Mouse (Mus musculus) hindbrain, embryonic 16.5 days (tissue): ENCODE measurements around the gene Brd7. TPM values are rescaled to one million over a fixed set of nuclear protein-coding genes. Genes with fewer than 3 reads are reported as not detected.

Experiments
- ATAC-seq: fragments of 200-750 bp; cut with Nextera tagmentation; 2 replicates; pipeline ENCODE4 v1.8.0; 2017; ENCODE audit warnings: moderate TSS enrichment, moderate library complexity
- H3K27ac ChIP-seq: fragments of 300-500 bp; sonication (generic); 2 replicates; pipeline ENCODE4 v1.5.1; 2014; ENCODE audit warnings: low read depth, mild to moderate bottlenecking, control low read depth, low read length, moderate library complexity
- H3K27me3 ChIP-seq: fragments of 300-500 bp; sonication (generic); replicated peaks from 2 replicates; pipeline ENCODE4 v1.6.1; 2014; ENCODE audit warnings: low read length; ENCODE audit not compliant: control insufficient read depth, insufficient read depth
- H3K36me3 ChIP-seq: fragments of 300-500 bp; sonication (generic); 2 replicates; pipeline ENCODE4 v1.6.1; 2014; ENCODE audit warnings: mild to moderate bottlenecking, low read length, moderate library complexity, mixed read lengths; ENCODE audit not compliant: control insufficient read depth, insufficient read depth
- H3K4me1 ChIP-seq: fragments of 300-500 bp; sonication (generic); 2 replicates; pipeline ENCODE4 v1.6.1; 2014; ENCODE audit warnings: low read depth, low read length; ENCODE audit not compliant: control insufficient read depth, insufficient read depth
- H3K4me2 ChIP-seq: fragments of 300-500 bp; sonication (generic); 2 replicates; pipeline ENCODE4 v1.6.1; 2014; ENCODE audit warnings: mild to moderate bottlenecking, low read length, control low read depth, moderate library complexity
- H3K4me3 ChIP-seq: fragments of 300-500 bp; sonication (generic); 2 replicates; pipeline ENCODE4 v1.5.1; 2014; ENCODE audit warnings: mild to moderate bottlenecking, low read length, control low read depth, moderate library complexity
- H3K9ac ChIP-seq: fragments of 300-500 bp; sonication (generic); 2 replicates; pipeline ENCODE4 v1.6.1; 2014; ENCODE audit warnings: low read depth, mild to moderate bottlenecking, control low read depth, low read length, moderate library complexity
- H3K9me3 ChIP-seq: fragments of 300-500 bp; sonication (generic); 2 replicates; pipeline ENCODE4 v1.6.1; 2014; ENCODE audit warnings: mild to moderate bottlenecking, low read length, moderate library complexity; ENCODE audit not compliant: control insufficient read depth
- WGBS: fragments of 180-500 bp; shearing (Covaris S2); extraction: QIAGEN DNeasy Blood & Tissue Kit; methylation state at CpG from one replicate; pipeline ENCODE4 v1.1.7; 2014; 5-methylcytosine and 5-hydroxymethylcytosine counted together
- polyA plus RNA-seq: library from polyadenylated mRNA; unstranded; fragments of >200 nt; fragmentation: Nextera tagmentation; extraction: Ambion mirVana; gene quantifications from 2 replicates; pipeline ENCODE4 v1.2.1, GENCODE M21; 2015

The Brd7 gene
- polyA plus RNA-seq, 1 experiment from 2014 or later = 37.6 TPM

GRCm38 (mm10) chr8:88284738-88285137, 77.3 kb downstream of the Brd7 start:
- Histone ChIP-seq H3K9me3 (no peaks in the 10 kb centered on the region), H3K27ac (no peak overlapping the region), H3K36me3 (no peaks in the 10 kb centered on the region), H3K27me3 (no peaks in the 10 kb centered on the region), H3K4me3 (no peak overlapping the region), H3K4me1 (no peaks in the 10 kb centered on the region), H3K9ac (no peak overlapping the region), H3K4me2 (no peak overlapping the region)
- ATAC-seq = no peak
- 51% methylated on average over 7 of the region's 7 CpGs for WGBS

GRCm38 (mm10) chr8:88283243-88284115, 78.5 kb downstream of the Brd7 start:
- no peak for ATAC-seq
- Histone ChIP-seq H3K9ac (no peak overlapping the region), H3K9me3 (no peaks in the 10 kb centered on the region), H3K36me3 (no peaks in the 10 kb centered on the region), H3K4me3 (no peak overlapping the region), H3K27ac (no peak overlapping the region), H3K4me2 (no peak overlapping the region), H3K27me3 (no peaks in the 10 kb centered on the region), H3K4me1 (no peaks in the 10 kb centered on the region)
- 85% methylated on average over 13 of the region's 13 CpGs for WGBS

- Histone ChIP-seq H3K4me3 (no peak overlapping the region), H3K4me1 (no peaks in the 10 kb centered on the region), H3K4me2 (no peak overlapping the region), H3K27ac (no peak overlapping the region), H3K36me3 (no peaks in the 10 kb centered on the region), H3K9me3 (no peaks in the 10 kb centered on the region), H3K27me3 (no peaks in the 10 kb centered on the region), H3K9ac (no peak overlapping the region)
- WGBS = 46% methylated on average over 8 of the region's 8 CpGs
- ATAC-seq = no peak
Observed at GRCm38 (mm10) chr8:88282684-88283083, 79.3 kb downstream of the Brd7 start.

Other genes with a start within 250 kb of the Brd7 start
- gene Cnep1r1, start 243.4 kb downstream of the Brd7 start, polyA plus RNA-seq = 39.7 and 42.6 TPM in 2 replicates
- 34.2 and 37.7 TPM in 2 replicates for gene Heatr3, start 224.3 kb downstream of the Brd7 start, polyA plus RNA-seq
- gene Tent4b, start 163.0 kb downstream of the Brd7 start, polyA plus RNA-seq = 7.7 and 8.5 TPM in 2 replicates
- gene Adcy7, start 89.8 kb downstream of the Brd7 start, polyA plus RNA-seq = 7.0 and 8.3 TPM in 2 replicates
- gene Nkd1, start 159.2 kb upstream of the Brd7 start, polyA plus RNA-seq = 45.8 and 63.0 TPM in 2 replicates